Mouse (Mus musculus) heart, embryonic 15.5 days (tissue): ENCODE data around the gene Zdhhc5. TPM values are rescaled to one million over a fixed set of nuclear protein-coding genes. Genes with fewer than 3 reads are reported as not detected.

Source experiments
- ATAC-seq: fragments of 200-750 bp; cut with Nextera tagmentation; replicated peaks from 2 replicates; pipeline ENCODE4 v1.8.0; 2017; ENCODE audit warnings: low read depth, moderate TSS enrichment; ENCODE audit not compliant: insufficient number of reproducible peaks, insufficient read depth, low FRiP score
- H3K27ac ChIP-seq: fragments of 300-500 bp; sonication (generic); 2 replicates; pipeline ENCODE4 v1.5.1; 2015; ENCODE audit warnings: mild to moderate bottlenecking, inconsistent platforms
- H3K27me3 ChIP-seq: fragments of 300-500 bp; sonication (generic); 2 replicates; pipeline ENCODE4 v1.6.1; 2015; ENCODE audit warnings: inconsistent platforms
- H3K36me3 ChIP-seq: fragments of 300-500 bp; sonication (generic); 2 replicates; pipeline ENCODE4 v1.6.1; 2015; ENCODE audit warnings: mild to moderate bottlenecking, inconsistent platforms
- H3K4me1 ChIP-seq: fragments of 300-500 bp; sonication (generic); replicated peaks from 2 replicates; pipeline ENCODE4 v1.6.1; 2015; ENCODE audit warnings: inconsistent platforms
- H3K4me2 ChIP-seq: fragments of 300-500 bp; sonication (generic); 2 replicates; pipeline ENCODE4 v1.6.1; 2015; ENCODE audit warnings: inconsistent platforms, mild to moderate bottlenecking, moderate library complexity
- H3K4me3 ChIP-seq: fragments of 300-500 bp; sonication (generic); 2 replicates; pipeline ENCODE4 v1.5.1; 2015; ENCODE audit warnings: mild to moderate bottlenecking, inconsistent platforms
- H3K9ac ChIP-seq: fragments of 300-500 bp; sonication (generic); 2 replicates; pipeline ENCODE4 v1.6.1; 2015; ENCODE audit warnings: mild to moderate bottlenecking, inconsistent platforms
- H3K9me3 ChIP-seq: fragments of 300-500 bp; sonication (generic); replicated peaks from 2 replicates; pipeline ENCODE4 v1.6.1; 2016; ENCODE audit warnings: inconsistent platforms
- WGBS: fragments of 180-500 bp; shearing (Covaris S2); methylation state at CpG from one replicate; pipeline ENCODE4 v1.1.7; 2015; ENCODE audit warnings: mixed read lengths; 5-methylcytosine and 5-hydroxymethylcytosine counted together
- polyA plus RNA-seq: library from polyadenylated mRNA; unstranded; fragments of >200 nt; fragmentation: Nextera tagmentation; extraction: Ambion mirVana; gene quantifications from 2 replicates; pipeline ENCODE4 v1.2.1, GENCODE M21; 2015

Zdhhc5 gene
- 20.2 and 22.4 TPM in 2 replicates for polyA plus RNA-seq

DNA sequence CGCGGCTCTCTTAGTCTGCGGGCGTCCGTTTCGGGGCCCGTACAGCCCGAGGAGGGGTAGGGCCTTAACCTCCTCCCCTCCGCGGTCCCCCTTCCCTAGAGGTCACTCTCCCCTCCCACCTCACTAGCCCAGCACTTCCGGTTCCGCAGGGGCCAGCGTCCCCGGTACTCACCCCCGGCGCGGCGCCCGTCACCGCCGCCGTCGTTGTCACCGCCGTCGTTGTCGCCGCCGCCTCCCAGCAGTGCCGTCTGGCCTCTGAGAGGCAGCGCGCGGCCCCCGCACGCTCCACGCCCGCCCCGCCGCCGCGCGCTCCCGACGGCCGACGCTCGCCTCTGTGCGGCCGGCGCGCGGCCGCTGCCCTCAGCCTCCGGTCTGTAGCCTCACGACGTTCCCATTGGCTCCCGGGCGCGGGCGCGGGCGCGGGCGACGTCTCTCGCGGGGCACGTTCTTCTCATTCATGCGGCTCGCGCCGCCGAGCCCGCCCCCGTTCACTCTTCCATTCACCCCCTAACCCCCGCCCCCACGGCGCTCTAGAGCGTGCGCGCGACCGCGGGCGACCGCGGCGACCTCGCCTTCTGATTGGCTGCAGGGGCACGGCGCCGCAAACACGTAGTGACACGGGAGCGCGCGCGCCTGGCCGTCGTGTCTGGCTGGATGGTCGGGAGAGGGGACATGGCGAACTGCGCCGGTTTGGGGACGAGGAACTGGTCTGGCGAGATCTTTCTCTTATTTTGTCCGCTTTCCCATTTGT lies at the start of gene Zdhhc5:
Gene Zdhhc5, minus strand, starts transcription at position 370 of the 751 bp plus-strand sequence.
- Histone ChIP-seq H3K4me3 (peak within 1 kb of the TSS; percentile 98), H3K4me1 (peaks cover 20% of the 10 kb centered on the region), H3K4me2 (peak within 1 kb of the TSS; percentile 79), H3K27me3 (no peaks in the 10 kb centered on the region), H3K9ac (peak within 1 kb of the TSS; percentile 99), H3K9me3 (no peaks in the 10 kb centered on the region), H3K27ac (peak within 1 kb of the TSS; percentile 98), H3K36me3 (peaks cover 13% of the 10 kb centered on the region; the same call in 1 of the 2 replicates)
- peak; percentile 92 for ATAC-seq
- WGBS = under 1% methylated on average over 89 of the region's 107 CpGs

DNA sequence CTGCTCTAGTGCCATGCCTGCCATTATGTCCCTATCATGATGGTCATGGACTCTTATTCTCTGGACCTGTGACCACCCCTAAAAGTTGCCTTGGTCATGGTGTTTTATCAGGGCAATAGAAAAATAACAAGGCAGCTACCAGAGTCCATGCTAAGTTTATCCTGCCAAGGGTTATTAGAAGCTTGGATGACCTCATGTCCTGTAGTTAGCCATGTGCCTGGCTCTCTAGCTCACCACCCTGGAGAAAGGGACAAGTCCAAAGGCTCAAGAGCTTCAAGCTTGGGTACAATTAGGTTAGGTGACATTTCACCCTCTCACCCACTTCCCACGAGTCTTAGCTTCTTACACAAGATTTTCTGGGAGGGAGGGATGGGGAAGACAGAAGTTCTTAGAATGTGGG lies 47.8 kb upstream of the Zdhhc5 start:
- Histone ChIP-seq H3K4me3 (no peak overlapping the region), H3K9ac (no peak overlapping the region), H3K27ac (no peak overlapping the region), H3K4me2 (no peak overlapping the region), H3K9me3 (no peaks in the 10 kb centered on the region), H3K36me3 (no peaks in the 10 kb centered on the region), H3K4me1 (no peaks in the 10 kb centered on the region), H3K27me3 (no peaks in the 10 kb centered on the region)
- ATAC-seq = no peak
- WGBS = 58% methylated on average over 1 of the region's 1 CpGs

GRCm38 (mm10) chr2:84762295-84762694 lies 47.3 kb upstream of the Zdhhc5 start:
- no peaks in the 10 kb centered on the region for H3K36me3 ChIP-seq
- no peak overlapping the region for H3K4me3 ChIP-seq
- WGBS = 56% methylated on average over 4 of the region's 4 CpGs
- no peak for ATAC-seq
- H3K9ac ChIP-seq = no peak overlapping the region
- H3K27me3 ChIP-seq = no peaks in the 10 kb centered on the region
- H3K4me1 ChIP-seq = no peaks in the 10 kb centered on the region
- no peak overlapping the region for H3K27ac ChIP-seq
- no peak overlapping the region for H3K4me2 ChIP-seq
- no peaks in the 10 kb centered on the region for H3K9me3 ChIP-seq

DNA sequence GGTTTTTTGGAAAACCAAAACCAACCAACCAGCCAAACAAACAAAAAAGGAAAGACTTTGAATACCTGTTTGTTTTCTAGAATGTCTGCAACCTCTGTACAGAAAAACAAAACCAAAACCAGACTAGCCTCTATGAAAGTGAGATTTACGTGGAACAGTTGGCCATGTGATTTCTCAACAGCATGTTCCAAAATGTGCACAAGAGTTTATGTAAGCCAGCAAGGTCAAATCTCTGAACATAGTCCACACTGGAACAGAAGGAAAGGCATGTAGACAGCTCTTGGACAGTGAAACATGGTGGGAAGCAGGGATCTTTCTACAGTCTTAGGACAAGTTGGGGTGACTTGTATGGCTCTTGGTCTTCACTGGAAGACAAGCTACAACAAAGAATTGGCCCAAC lies 46.9 kb upstream of the Zdhhc5 start:
- Histone ChIP-seq H3K4me2 (no peak overlapping the region), H3K4me3 (no peak overlapping the region), H3K4me1 (no peaks in the 10 kb centered on the region), H3K9me3 (no peaks in the 10 kb centered on the region), H3K27me3 (no peaks in the 10 kb centered on the region), H3K36me3 (no peaks in the 10 kb centered on the region), H3K9ac (no peak overlapping the region), H3K27ac (no peak overlapping the region)
- WGBS = 78% methylated on average over 1 of the region's 1 CpGs
- no peak for ATAC-seq

GRCm38 (mm10) chr2:84761309-84761708 lies 46.3 kb upstream of the Zdhhc5 start:
- Histone ChIP-seq H3K36me3 (no peaks in the 10 kb centered on the region), H3K4me2 (no peak overlapping the region), H3K4me3 (no peak overlapping the region), H3K27me3 (no peaks in the 10 kb centered on the region), H3K9ac (no peak overlapping the region), H3K27ac (no peak overlapping the region), H3K4me1 (no peaks in the 10 kb centered on the region), H3K9me3 (no peaks in the 10 kb centered on the region)
- WGBS = 71% methylated on average over 3 of the region's 3 CpGs
- no peak for ATAC-seq

GRCm38 (mm10) chr2:84760777-84761176 lies 45.8 kb upstream of the Zdhhc5 start:
- no peak for ATAC-seq
- Histone ChIP-seq H3K9ac (no peak overlapping the region), H3K27ac (no peak overlapping the region), H3K4me2 (no peak overlapping the region), H3K27me3 (no peaks in the 10 kb centered on the region), H3K4me1 (no peaks in the 10 kb centered on the region), H3K9me3 (no peaks in the 10 kb centered on the region), H3K36me3 (no peaks in the 10 kb centered on the region), H3K4me3 (no peak overlapping the region)
- 73% methylated on average over 8 of the region's 8 CpGs for WGBS

- H3K9ac ChIP-seq = no peak overlapping the region
- H3K27me3 ChIP-seq = no peaks in the 10 kb centered on the region
- WGBS = under 1% methylated on average over 2 of the region's 2 CpGs
- H3K4me3 ChIP-seq = no peak overlapping the region
- no peak overlapping the region for H3K4me2 ChIP-seq
- H3K9me3 ChIP-seq = no peaks in the 10 kb centered on the region
- H3K4me1 ChIP-seq = no peaks in the 10 kb centered on the region
- H3K27ac ChIP-seq = no peak overlapping the region
- H3K36me3 ChIP-seq = no peaks in the 10 kb centered on the region
- ATAC-seq = no peak
These were observed 43.7 kb upstream of the Zdhhc5 start for GRCm38 (mm10) chr2:84758542-84759127.

DNA sequence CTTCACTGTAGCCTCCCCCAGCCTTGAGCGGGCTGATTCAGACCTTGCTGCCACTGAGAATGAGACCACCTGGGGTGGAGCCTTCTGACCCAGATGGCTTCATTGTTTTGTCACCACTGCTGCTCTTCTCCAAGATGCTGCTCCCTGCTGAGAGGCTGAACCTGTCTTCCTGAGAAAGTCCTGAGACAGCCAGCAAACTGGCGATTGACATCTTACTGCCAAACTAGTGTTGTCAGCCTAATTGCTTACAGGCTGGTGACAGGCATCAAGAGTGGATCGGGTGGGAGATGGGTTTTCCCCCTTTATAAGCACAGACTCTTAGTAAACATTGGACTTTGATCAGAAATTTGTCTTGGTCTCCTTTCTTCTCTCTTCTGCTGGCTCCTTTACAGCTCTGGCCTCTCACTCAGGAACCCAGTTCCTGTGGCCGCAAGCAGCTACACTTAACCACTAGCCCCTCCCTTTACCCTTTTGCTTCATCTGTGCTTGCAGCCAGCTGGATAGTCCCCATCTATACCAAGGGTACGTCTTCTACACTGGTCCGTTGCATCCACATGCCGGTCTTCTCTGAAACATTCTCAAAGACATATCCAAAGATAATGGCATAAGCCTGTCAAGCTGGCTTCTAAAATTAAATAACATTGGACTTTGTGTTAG lies 42.2 kb upstream of the Zdhhc5 start:
- 56% methylated on average over 7 of the region's 7 CpGs for WGBS
- H3K36me3 ChIP-seq = no peaks in the 10 kb centered on the region
- H3K27ac ChIP-seq = no peak overlapping the region
- no peaks in the 10 kb centered on the region for H3K9me3 ChIP-seq
- no peak overlapping the region for H3K4me3 ChIP-seq
- no peaks in the 10 kb centered on the region for H3K27me3 ChIP-seq
- no peaks in the 10 kb centered on the region for H3K4me1 ChIP-seq
- H3K9ac ChIP-seq = no peak overlapping the region
- ATAC-seq = no peak
- no peak overlapping the region for H3K4me2 ChIP-seq

DNA sequence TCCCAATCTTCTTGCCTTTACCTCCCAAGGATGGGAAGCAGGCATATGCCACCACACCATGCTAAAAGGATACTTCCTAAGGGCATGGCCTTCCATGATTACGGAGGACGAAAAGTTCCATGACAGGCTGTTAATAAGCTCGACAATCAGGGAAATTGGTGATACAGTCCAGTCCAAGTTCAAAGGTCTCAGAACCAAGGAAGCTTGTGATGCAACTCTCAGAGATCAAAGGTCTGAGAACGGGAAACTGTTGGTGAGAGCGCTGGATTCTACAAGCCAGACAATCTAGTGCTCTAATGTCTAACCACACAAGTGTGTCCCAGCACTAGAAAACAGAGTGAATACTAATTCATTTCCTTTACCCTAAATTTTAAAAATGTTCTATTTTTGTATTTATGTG lies 41.3 kb upstream of the Zdhhc5 start:
- H3K27me3 ChIP-seq = no peaks in the 10 kb centered on the region
- no peak overlapping the region for H3K9ac ChIP-seq
- H3K4me1 ChIP-seq = no peaks in the 10 kb centered on the region
- no peak overlapping the region for H3K27ac ChIP-seq
- H3K36me3 ChIP-seq = no peaks in the 10 kb centered on the region
- no peaks in the 10 kb centered on the region for H3K9me3 ChIP-seq
- H3K4me3 ChIP-seq = no peak overlapping the region
- no peak for ATAC-seq
- WGBS = 70% methylated on average over 5 of the region's 5 CpGs
- no peak overlapping the region for H3K4me2 ChIP-seq

DNA sequence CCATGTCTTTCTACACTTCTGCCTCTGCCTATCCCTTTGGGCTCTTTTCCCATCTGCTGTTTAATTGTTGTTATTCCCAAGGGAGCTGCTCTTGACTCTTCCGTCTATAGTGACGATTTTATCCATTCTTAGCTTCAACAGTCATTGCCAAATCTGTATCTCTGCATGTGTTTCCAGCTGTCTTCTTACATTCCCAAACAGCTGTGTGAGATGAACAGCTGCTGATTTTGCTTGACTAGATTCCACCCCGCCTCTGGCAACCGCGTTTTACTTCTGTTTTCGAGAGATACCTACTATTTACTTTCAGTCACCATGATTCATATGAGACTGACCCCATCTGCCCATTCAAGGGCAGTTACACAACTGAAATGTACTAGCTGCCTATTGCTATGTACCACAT lies 35.1 kb upstream of the Zdhhc5 start:
- Histone ChIP-seq H3K9ac (no peak overlapping the region), H3K9me3 (no peaks in the 10 kb centered on the region), H3K27me3 (no peaks in the 10 kb centered on the region), H3K4me2 (no peak overlapping the region), H3K4me1 (no peaks in the 10 kb centered on the region), H3K27ac (no peak overlapping the region), H3K4me3 (no peak overlapping the region), H3K36me3 (no peaks in the 10 kb centered on the region)
- no peak for ATAC-seq
- 59% methylated on average over 6 of the region's 6 CpGs for WGBS

DNA sequence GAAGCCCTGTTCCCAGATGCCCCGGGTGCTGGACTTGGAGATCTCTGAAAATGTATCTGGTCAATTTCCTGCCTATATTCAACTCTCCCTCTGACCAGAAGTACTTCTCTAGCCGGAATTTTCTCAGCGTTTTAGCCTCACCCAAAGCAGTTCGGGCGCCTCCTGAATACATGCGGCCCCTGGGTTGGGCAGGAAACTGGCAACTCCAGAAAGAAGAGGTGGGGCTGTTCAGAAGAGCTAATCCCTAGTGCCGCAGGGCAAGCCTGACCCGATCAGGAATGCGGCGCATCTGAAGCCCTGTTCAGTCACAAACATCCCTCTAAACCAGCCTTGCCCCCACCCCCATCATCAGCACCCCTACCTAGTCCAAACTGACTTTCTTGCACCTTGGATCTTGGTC lies 29.1 kb upstream of the Zdhhc5 start:
- no peaks in the 10 kb centered on the region for H3K9me3 ChIP-seq
- ATAC-seq = peak; percentile 35
- H3K27me3 ChIP-seq = no peaks in the 10 kb centered on the region
- H3K4me3 ChIP-seq = peak overlapping the region; percentile 95
- peak overlapping the region; percentile 91 for H3K4me2 ChIP-seq
- 2% methylated on average over 10 of the region's 10 CpGs for WGBS
- H3K4me1 ChIP-seq = peaks cover 34% of the 10 kb centered on the region
- peak overlapping the region; percentile 100 for H3K27ac ChIP-seq
- peak overlapping the region; percentile 99; the same call in 1 of the 2 replicates for H3K9ac ChIP-seq
- no peaks in the 10 kb centered on the region for H3K36me3 ChIP-seq
